Mouse (Mus musculus): ENCODE measurements around the gene Pde4c.
A peak's percentile ranks its signal among the peaks of the same experiment; 100 is the strongest.

Gene Pde4c

DNA sequence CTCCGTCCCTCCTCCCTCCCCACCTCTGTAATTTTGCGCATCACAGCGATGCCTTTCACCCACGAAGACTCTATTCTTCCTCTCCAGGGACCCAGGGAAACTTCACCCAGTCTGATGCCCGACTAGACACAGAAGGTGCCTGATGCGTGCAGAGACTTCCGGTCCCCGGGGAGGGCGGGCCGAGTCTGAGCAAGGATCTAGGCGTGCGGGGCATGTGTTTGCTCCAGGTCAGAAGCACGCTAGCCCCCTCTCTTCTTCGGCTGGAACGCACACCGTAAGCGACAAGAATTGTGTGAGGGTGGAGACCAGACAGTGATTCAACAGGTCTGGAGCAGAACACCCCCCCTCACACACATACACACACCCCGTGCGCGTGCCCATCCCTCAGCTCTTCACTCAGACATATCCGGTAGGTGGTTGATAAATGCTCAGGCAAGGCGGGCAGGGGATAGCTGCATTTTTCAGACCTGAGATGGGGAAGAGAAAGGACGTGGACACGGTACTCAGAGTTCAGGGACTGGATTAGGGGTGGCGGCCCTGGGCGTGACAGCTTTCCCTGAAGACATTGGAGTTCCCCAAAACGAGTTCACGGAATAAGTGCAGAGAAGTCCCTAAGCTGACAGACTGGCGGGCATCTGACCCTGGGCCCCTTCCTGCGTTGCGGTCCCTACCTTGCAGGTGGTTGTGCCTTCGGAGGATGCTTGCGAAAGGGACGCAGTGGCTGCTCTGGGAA lies 42.5 kb downstream of the Pde4c start:
- peak; percentile 59 to 85 for DNase-seq (ENCODE audit: low spot score in 2 of 2)

DNA sequence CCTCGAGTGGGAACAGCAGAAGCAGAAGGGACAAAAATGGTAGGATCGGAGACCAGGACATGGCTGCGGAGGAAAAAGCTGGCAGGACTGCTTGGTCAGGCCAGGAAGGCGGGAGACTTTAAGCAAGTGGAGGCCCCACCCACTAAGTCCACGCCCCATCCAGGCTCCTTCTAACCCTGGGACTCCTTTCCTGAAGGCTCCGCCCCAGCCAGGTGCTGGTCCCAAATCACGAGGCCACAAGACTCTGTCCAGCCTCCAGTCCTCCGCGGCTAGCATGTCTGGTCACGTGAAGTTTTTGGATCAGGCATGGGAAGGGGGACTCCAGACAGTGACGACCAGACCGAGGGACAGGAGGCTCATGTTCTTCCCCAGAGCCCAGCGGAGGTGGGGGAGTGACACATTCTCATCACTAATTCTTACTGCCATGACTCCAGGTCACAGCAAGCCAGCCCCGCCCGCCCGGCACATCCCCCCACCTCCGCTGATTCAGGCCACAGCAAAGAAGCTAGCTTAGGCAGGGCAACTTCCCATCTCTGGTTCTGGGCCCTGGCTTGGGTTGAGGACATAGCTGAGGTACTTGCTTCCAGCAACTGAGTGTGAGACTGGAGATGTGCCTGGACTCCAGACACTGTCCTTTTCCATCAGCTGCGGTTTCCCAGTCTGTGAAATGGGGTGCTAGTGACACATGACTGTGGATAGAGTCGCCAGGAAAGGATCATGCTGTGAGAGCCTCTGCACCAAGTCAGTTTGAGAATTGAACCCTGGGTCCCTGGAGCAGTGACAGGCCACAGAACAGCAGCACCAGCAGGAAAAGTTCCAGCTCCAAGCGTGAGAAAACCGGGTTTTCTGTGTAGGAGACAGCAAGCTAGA lies 43.3 kb downstream of the Pde4c start:
- peak in 1 of 2 experiments; percentile 82 for DNase-seq (ENCODE audit: low spot score in 2 of 2)

GRCm38 (mm10) chr8:70767503-70767902 lies 44.0 kb downstream of the Pde4c start:
- no peak for DNase-seq (ENCODE audit: low spot score in 2 of 2)

- peak in 1 of 2 experiments; percentile 75 for DNase-seq (ENCODE audit: low spot score in 2 of 2)
Measured at GRCm38 (mm10) chr8:70768231-70768776, 44.8 kb downstream of the Pde4c start.

DNA sequence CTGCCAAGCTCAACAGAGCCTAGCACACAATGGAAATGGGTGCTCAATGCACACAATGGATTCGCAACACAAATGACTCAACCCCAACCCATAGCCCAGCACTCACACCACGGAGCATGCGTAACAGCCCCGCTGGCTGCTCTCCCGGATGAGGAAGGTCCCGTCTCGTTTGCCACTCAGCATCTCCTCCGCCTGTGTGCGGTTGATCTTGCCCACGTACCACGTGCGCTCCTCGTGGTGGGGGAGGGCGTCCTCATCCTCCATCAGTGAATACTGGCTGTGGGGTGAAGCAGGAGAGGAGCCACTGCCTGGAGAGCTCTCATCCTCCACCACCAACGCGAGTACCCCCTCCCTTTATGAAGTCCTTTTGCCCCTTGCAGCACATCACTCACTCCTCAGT lies 45.4 kb downstream of the Pde4c start:
- DNase-seq (ENCODE audit: low spot score in 2 of 2): no peak

GRCm38 (mm10) chr8:70769359-70769758 lies 45.8 kb downstream of the Pde4c start:
- DNase-seq (ENCODE audit: low spot score in 2 of 2): peak; percentile 98 to 99

DNA sequence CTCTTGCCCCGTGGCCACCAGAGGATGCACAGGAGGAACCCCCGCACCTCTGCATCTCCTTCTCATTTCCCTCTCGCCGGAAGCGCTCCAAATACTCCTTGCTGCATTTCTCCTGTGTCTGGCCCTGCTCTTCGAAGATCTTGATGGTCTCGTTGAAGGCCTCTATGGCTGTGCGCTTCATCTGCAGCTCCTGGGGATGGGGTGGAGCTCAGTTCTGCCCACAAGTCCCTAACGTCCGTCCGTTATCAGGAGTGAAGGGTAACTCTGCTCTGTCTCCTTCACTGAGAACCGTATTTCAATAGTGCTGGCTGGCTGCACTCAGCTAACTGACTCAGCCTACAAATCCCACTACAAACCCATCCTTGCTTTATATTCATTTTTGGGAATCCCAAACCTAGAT lies 46.3 kb downstream of the Pde4c start:
- DNase-seq (ENCODE audit: low spot score in 2 of 2): no peak

DNA sequence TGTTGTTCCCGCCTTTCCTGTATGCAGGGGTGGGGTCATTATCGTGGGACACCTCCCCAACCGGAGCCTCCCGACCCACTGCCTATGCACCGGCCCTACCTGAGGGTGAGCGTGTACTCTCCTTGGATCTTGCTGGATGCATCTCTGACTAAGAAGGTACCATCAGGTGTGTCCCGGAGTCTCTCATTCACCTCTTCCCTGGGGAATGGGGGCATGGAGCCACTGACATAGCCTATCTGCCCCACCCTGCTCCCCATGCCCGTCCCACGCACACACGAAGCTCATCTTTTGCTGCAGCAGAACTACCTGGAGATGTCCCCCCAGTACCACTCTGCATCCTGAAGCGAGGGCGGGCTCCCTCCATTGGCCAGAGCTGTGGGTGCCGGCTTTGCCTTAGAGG lies 47.2 kb downstream of the Pde4c start:
- DNase-seq (ENCODE audit: low spot score in 2 of 2): no peak

GRCm38 (mm10) chr8:70771217-70771616 lies 47.7 kb downstream of the Pde4c start:
- no peak for DNase-seq (ENCODE audit: low spot score in 2 of 2)

GRCm38 (mm10) chr8:70772075-70772474 lies 48.6 kb downstream of the Pde4c start:
- DNase-seq (ENCODE audit: low spot score in 2 of 2): no peak

- DNase-seq (ENCODE audit: low spot score in 2 of 2): no peak
Measured at GRCm38 (mm10) chr8:70772890-70773289, 49.4 kb downstream of the Pde4c start.

- no peak for DNase-seq (ENCODE audit: low spot score in 2 of 2)
Measured at GRCm38 (mm10) chr8:70773410-70773809, 49.9 kb downstream of the Pde4c start.

- no peak for DNase-seq (ENCODE audit: low spot score in 2 of 2)
Measured at GRCm38 (mm10) chr8:70773833-70774232, 50.3 kb downstream of the Pde4c start.

DNA sequence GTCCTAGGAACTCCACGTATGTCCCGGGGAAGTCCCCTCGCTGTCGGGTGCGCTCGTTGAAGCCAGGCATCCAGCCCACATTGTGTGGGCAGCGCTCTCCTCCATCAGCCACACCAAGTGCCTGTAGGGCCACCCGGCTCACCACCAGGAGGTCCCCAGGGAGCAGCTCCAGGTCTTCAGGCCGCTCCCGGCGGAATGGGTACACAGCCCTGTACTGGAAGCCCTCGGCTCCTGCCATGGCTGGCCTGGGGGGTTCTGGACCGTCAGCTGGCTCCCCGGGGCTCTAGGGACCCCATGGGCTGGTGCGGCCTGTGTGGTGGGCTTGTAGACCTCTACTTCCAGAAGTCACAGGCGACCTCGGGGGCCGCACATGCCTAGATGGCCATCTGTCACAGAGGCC lies 51.2 kb downstream of the Pde4c start:
- no peak for DNase-seq (ENCODE audit: low spot score in 2 of 2)

GRCm38 (mm10) chr8:70775227-70775626 lies 51.7 kb downstream of the Pde4c start:
- DNase-seq (ENCODE audit: low spot score in 2 of 2): no peak

DNA sequence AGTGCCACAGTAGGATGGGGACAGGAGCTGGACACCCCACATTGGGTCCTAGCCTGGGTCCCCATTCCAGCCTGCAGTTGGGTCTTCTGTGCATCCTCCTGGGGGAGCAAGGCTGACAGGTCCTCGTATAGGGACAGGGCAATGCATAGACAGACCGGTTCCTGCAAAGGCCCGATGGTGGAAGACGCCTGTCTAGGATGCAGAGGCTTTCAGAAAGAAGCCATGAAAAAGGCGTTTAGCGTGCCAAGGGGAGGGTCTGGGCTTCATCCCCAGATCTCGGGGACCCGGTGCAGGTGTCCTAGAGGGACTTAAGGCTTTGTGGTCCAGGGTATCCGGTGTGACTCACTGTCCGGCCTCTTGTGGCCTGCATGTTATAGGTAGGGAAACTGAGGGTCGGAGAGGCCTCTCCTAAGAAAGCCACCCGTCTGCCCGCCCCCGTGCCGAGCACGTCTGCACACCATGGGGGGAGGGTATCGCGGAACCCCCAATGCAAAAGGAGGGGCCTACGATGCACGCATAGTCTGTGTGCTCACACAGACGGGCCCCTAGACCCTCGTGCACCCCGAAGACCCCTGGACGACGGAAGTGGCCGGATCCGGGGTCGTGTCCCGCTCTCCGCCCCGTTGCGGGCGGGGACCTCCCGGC lies 52.5 kb downstream of the Pde4c start:
- DNase-seq (ENCODE audit: low spot score in 2 of 2): no peak

GRCm38 (mm10) chr8:70776496-70777444 lies 53.2 kb downstream of the Pde4c start, which contains the start of gene Pik3r2:
Gene Pik3r2, minus strand, starts transcription at chr8:70776713.
- peak; percentile 97 to 98 for DNase-seq (ENCODE audit: low spot score in 2 of 2)

- DNase-seq (ENCODE audit: low spot score in 2 of 2): no peak
Measured at GRCm38 (mm10) chr8:70780093-70780492, 56.6 kb downstream of the Pde4c start.

DNA sequence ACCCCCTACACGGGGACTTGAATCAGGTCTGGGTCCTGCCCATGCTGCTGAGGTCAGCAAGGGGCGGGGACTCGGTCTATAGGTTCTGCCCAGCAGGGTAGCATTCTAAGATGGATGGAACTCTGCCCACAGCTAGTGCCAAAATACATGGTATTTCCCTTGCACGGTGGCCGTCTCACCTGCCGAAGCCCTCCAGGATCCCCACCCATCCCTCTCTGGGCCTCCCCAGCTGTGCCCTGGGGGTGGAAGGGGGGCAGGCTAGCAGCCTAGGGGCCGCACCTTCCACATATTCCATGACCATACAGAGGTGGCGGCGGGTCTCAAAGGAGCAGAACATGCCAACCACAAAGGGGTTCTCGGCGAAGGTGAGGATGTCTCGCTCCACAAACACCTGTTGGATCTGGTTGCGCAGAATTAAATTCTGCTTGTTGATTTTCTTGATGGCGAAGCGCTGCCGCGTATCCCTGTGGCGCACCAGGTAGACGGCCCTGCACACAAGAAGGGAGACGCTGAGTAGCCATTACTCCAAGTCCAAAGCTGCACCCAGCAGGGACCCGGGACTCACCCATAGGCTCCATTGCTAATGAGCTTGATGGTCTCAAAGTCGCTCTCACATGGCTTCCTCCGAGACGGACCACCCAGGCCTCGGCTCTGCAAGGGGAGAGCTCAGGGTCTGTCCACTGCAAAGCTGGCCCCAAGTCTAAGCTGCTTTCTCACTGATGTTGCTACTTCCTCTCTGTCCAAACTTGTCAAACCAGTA lies 63.0 kb downstream of the Pde4c start:
- DNase-seq (ENCODE audit: low spot score in 2 of 2): no peak

- DNase-seq (ENCODE audit: low spot score in 2 of 2): no peak
Measured at GRCm38 (mm10) chr8:70787051-70787445, 63.5 kb downstream of the Pde4c start.
